ENCODE assay signal across 20 mouse cellular contexts in genomic region chr1:37689730-37690129, GRCm38 (mm10). TPM values are rescaled to one million over a fixed set of nuclear protein-coding genes. Genes with fewer than 3 reads are reported as not detected.
A peak's percentile ranks its signal among the peaks of the same experiment; 100 is the strongest.
DNase-seq lines count a peak whose midpoint lies in the region; TF ChIP-seq lines count a peak whose summit lies in the region.
"Had no signal": no experiment of that assay in that cellular context is flagged by ENCODE, and none has a peak within 500 bp of the region (broad histone marks: within the 10 kb centered on the region; RNA-seq: fewer than 3 reads in every experiment).

No protein-coding gene starts in this region.

- 81% methylated on average over 6 of the region's 6 CpGs for WGBS in kidney, adult 2 months

- TF ChIP-seq CTCF in layer of hippocampus, adult 2 months (conservative IDR thresholded peaks at IDR 0.05) = no peak
- no peak for TF ChIP-seq CTCF in kidney, adult 2 months (conservative IDR thresholded peaks at IDR 0.05; ENCODE audit: insufficient read depth, insufficient read length, low read depth, low read length)

- no peaks in the 10 kb centered on the region for H3K36me3 ChIP-seq in kidney, adult 2 months (ENCODE audit: control insufficient read depth, insufficient read depth, low read length)
- H3K36me3 ChIP-seq: embryonic facial prominence, embryonic 13.5 days; forebrain, embryonic 12.5 days; heart, embryonic 10.5 days; hindbrain, embryonic 12.5 days had no signal

- no peaks in the 10 kb centered on the region for H3K27me3 ChIP-seq in kidney, adult 2 months (replicated peaks; ENCODE audit: control insufficient read depth, insufficient read depth, low read length)
- H3K27me3 ChIP-seq: forebrain, embryonic 12.5 days; hindbrain, embryonic 12.5 days had no signal

- no peaks in the 10 kb centered on the region for H3K4me1 ChIP-seq in kidney, adult 2 months (ENCODE audit: control insufficient read depth, insufficient read depth, low read length)

- no peak overlapping the region for H3K4me3 ChIP-seq in layer of hippocampus, adult 2 months
- no peak overlapping the region for H3K4me3 ChIP-seq in kidney, adult 2 months (ENCODE audit: insufficient read depth, low read depth, low read length)
- H3K4me3 ChIP-seq: embryonic facial prominence, embryonic 13.5 days; forebrain, embryonic 12.5 days; heart, embryonic 10.5 days; hindbrain, embryonic 12.5 days had no signal

- DNase-seq in layer of hippocampus, adult 2 months (ENCODE audit: low spot score in 2 of 2) = peak in 1 of 2 experiments; percentile 71
- DNase-seq in layer of hippocampus, postnatal 25 days (ENCODE audit: extremely low spot score in 1 of 2, low spot score in 1 of 2) = no peak
- DNase-seq in left cerebral cortex, adult 18-20 months (ENCODE audit: low spot score in 2 of 2) = peak; percentile 54 to 59
- DNase-seq in left cerebral cortex, postnatal 10 days (ENCODE audit: extremely low spot score in 1 of 2, low spot score in 2 of 2) = no peak
- peak; percentile 20 for DNase-seq in right cerebral cortex, postnatal 14 days
- no peak for DNase-seq in right cerebral cortex, postnatal 10 days (ENCODE audit: low spot score in 2 of 2)
- peak; percentile 83 for DNase-seq in telencephalon, adult 2 months (ENCODE audit: low read depth, low spot score)
- DNase-seq in kidney, adult 2 months = no peak
- DNase-seq: adrenal gland, adult 2 months; adrenal gland, postnatal 25 days; cerebellum, adult 8-10 months; cerebellum, postnatal 25 days; gastrocnemius, postnatal 10 days; heart, adult 18-20 months; heart, postnatal 10 days; heart, postnatal 4 days had no signal

- intact Hi-C loops in left cerebral cortex, postnatal 10 days (cut with DNase I) = no loop called here

- TF ChIP-seq POLR2A in kidney, adult 2 months (IDR thresholded peaks at IDR 0.05; ENCODE audit: low read depth, low read length) = no peak

- peak overlapping the region; percentile 83 for H3K27ac ChIP-seq in layer of hippocampus, adult 2 months
- no peak overlapping the region for H3K27ac ChIP-seq in kidney, adult 2 months (ENCODE audit: insufficient read depth, low read depth, low read length)
- H3K27ac ChIP-seq: embryonic facial prominence, embryonic 13.5 days; forebrain, embryonic 12.5 days; heart, embryonic 10.5 days; hindbrain, embryonic 12.5 days had no signal

RNA-seq across cellular contexts. Expression of gene 2010300C02Rik, which starts 30.2 kb away (rescaled TPM):
- 100 to 1,000 TPM; 399 to 415 TPM for total RNA-seq in layer of hippocampus, adult 2 months (2021)
- 100 to 1,000 TPM; 377 to 428 TPM for total RNA-seq in layer of hippocampus, postnatal 25 days (2021)
- total RNA-seq in left cerebral cortex, adult 18-20 months (2021) = 100 to 1,000 TPM; 251 to 264 TPM
- 100 to 1,000 TPM; 106 to 122 TPM for total RNA-seq in left cerebral cortex, postnatal 10 days (2021)
- 0.86 and 1.2 TPM in 2 replicates for polyA plus RNA-seq in kidney, adult 2 months (2012; rRNA removed)

Comparison
In these comparisons a context has a peak if more than half of its experiments do, and no peak if none do; other contexts are left out.
1. DNase-seq: peak in left cerebral cortex, adult 18-20 months (2 of 2), right cerebral cortex, postnatal 14 days (single experiment) and telencephalon, adult 2 months (single experiment); none in layer of hippocampus, postnatal 25 days (0 of 2), left cerebral cortex, postnatal 10 days (0 of 2), right cerebral cortex, postnatal 10 days (0 of 2) and kidney, adult 2 months (single experiment).